Mouse (Mus musculus) testis, adult 2 months (tissue): ENCODE data around the gene Tprn. TPM values are rescaled to one million over a fixed set of nuclear protein-coding genes. Genes with fewer than 3 reads are reported as not detected.

Experiments used
- H3K27ac ChIP-seq: fragments of 200-500 bp; 2 replicates; pipeline ENCODE4 v1.5.1; 2012; ENCODE audit warnings: low read depth, low read length; ENCODE audit not compliant: control insufficient read depth, insufficient read depth
- H3K27me3 ChIP-seq: fragments of 200-500 bp; 2 replicates; pipeline ENCODE4 v1.6.1; 2012; ENCODE audit warnings: mild to moderate bottlenecking, low read length, moderate library complexity; ENCODE audit not compliant: control insufficient read depth, insufficient read depth
- H3K36me3 ChIP-seq: fragments of 200-500 bp; 2 replicates; pipeline ENCODE4 v1.6.1; 2012; ENCODE audit warnings: mild to moderate bottlenecking, low read length; ENCODE audit not compliant: control insufficient read depth, insufficient read depth
- H3K4me1 ChIP-seq: fragments of 200-500 bp; 2 replicates; pipeline ENCODE4 v1.6.1; 2012; ENCODE audit warnings: low read length; ENCODE audit not compliant: control insufficient read depth, insufficient read depth
- H3K4me3 ChIP-seq: fragments of 200-500 bp; 2 replicates; pipeline ENCODE4 v1.5.1; 2012; ENCODE audit warnings: low read depth, mild to moderate bottlenecking, low read length, moderate library complexity, mixed read lengths; ENCODE audit not compliant: control insufficient read depth
- CTCF ChIP-seq: fragments of 200-500 bp; IDR thresholded peaks from 2 replicates; pipeline ENCODE4 v1.5.1; 2012; ENCODE audit warnings: low read depth, mild to moderate bottlenecking, inconsistent platforms, low read length, moderate library complexity; ENCODE audit not compliant: control insufficient read depth, insufficient read depth, insufficient replicate concordance
- POLR2A ChIP-seq: fragments of 200-500 bp; IDR thresholded peaks from 2 replicates; pipeline ENCODE4 v1.6.1; 2012; ENCODE audit warnings: low read depth, mild to moderate bottlenecking, inconsistent platforms, low read length, moderate library complexity; ENCODE audit not compliant: control insufficient read depth
- polyA plus RNA-seq: library from polyadenylated mRNA; depleted of rRNA; stranded (reverse); fragments of >200 nt; gene quantifications from 2 replicates; pipeline ENCODE4 v1.2.3, GENCODE M21; 2012

Tprn gene
- polyA plus RNA-seq, 1 experiment, result 357 TPM

- Histone ChIP-seq H3K36me3 (no peaks in the 10 kb centered on the region; the same call in 1 of the 2 replicates), H3K4me1 (peaks cover 24% of the 10 kb centered on the region), H3K4me3 (peak overlapping the region; percentile 91), H3K27ac (peak overlapping the region; percentile 83), H3K27me3 (no peaks in the 10 kb centered on the region)
- TF ChIP-seq CTCF, result no peak
- no peak for TF ChIP-seq POLR2A
Observed at GRCm38 (mm10) chr2:25261870-25262269, 548 bp upstream of the Tprn start.

- Histone ChIP-seq H3K27me3 (no peaks in the 10 kb centered on the region), H3K27ac (peak overlapping the region; percentile 51), H3K4me1 (peaks cover 24% of the 10 kb centered on the region), H3K36me3 (no peaks in the 10 kb centered on the region; the same call in 1 of the 2 replicates), H3K4me3 (peak overlapping the region; percentile 91)
- TF ChIP-seq CTCF, result no peak
- TF ChIP-seq POLR2A, result no peak; the same call in 1 of the 2 replicates
Observed at GRCm38 (mm10) chr2:25262795-25263622, 591 bp downstream of the Tprn start.

- TF ChIP-seq CTCF (no peak), POLR2A (no peak)
Observed at GRCm38 (mm10) chr2:25263623-25264285, 1.3 kb downstream of the Tprn start.

GRCm38 (mm10) chr2:25264286-25264660 lies 1.9 kb downstream of the Tprn start:
- Histone ChIP-seq H3K36me3 (no peaks in the 10 kb centered on the region; the same call in 1 of the 2 replicates), H3K27ac (peak overlapping the region; percentile 41; the same call in 1 of the 2 replicates), H3K4me3 (peak overlapping the region; percentile 91), H3K4me1 (peaks cover 24% of the 10 kb centered on the region), H3K27me3 (no peaks in the 10 kb centered on the region)
- no peak for TF ChIP-seq POLR2A
- TF ChIP-seq CTCF, result no peak

More at GRCm38 (mm10) chr2:25263623-25264285, 1.3 kb downstream of the Tprn start:
- peaks cover 24% of the 10 kb centered on the region for H3K4me1 ChIP-seq
- H3K4me3 ChIP-seq, result peak overlapping the region; percentile 91
- no peaks in the 10 kb centered on the region; the same call in 1 of the 2 replicates for H3K36me3 ChIP-seq
- H3K27me3 ChIP-seq, result no peaks in the 10 kb centered on the region
- H3K27ac ChIP-seq, result peak overlapping the region; percentile 51

- Histone ChIP-seq H3K27ac (no peak overlapping the region), H3K4me3 (peak overlapping the region; percentile 91), H3K4me1 (peaks cover 24% of the 10 kb centered on the region), H3K36me3 (no peaks in the 10 kb centered on the region; the same call in 1 of the 2 replicates), H3K27me3 (no peaks in the 10 kb centered on the region)
- TF ChIP-seq CTCF (no peak), POLR2A (no peak)
Observed at GRCm38 (mm10) chr2:25264851-25265250, 2.4 kb downstream of the Tprn start.

- TF ChIP-seq POLR2A, result no peak
- no peak for TF ChIP-seq CTCF
- Histone ChIP-seq H3K27ac (no peak overlapping the region), H3K4me3 (peak overlapping the region; percentile 47), H3K36me3 (no peaks in the 10 kb centered on the region; the same call in 1 of the 2 replicates), H3K4me1 (peaks cover 24% of the 10 kb centered on the region), H3K27me3 (no peaks in the 10 kb centered on the region)
Observed at GRCm38 (mm10) chr2:25265897-25266656, 3.7 kb downstream of the Tprn start.

GRCm38 (mm10) chr2:25266720-25267119 lies 4.3 kb downstream of the Tprn start:
- Histone ChIP-seq H3K27ac (no peak overlapping the region), H3K36me3 (no peaks in the 10 kb centered on the region; the same call in 1 of the 2 replicates), H3K4me3 (no peak overlapping the region), H3K4me1 (peaks cover 25% of the 10 kb centered on the region), H3K27me3 (no peaks in the 10 kb centered on the region)
- no peak for TF ChIP-seq CTCF
- TF ChIP-seq POLR2A, result no peak
